Mouse (Mus musculus): ENCODE measurements around the gene Sdf2.

DNA sequence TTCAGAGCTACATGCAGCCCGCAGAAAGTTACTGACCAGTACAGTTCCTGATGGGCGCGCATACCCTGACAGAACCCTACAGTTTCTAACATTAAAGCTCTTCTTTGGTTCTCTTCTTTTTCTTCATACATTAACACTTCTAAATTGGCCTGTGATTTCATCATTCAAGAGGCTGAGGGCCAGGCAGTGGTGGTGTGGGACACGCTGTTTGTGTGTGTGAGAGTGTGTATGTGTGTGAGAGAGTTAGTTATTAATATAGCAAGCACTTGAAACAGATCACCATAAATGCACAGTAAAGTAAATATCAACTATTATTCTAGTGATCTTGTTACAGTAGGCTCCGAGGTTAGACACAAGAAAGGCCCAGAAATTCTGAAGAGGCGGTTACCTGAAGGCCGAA lies 55.4 kb downstream of the Sdf2 start:
- no peak for TF ChIP-seq CTCF (IDR thresholded peaks at IDR 0.05; ENCODE audit: low read depth)
- TF ChIP-seq EP300 (IDR thresholded peaks at IDR 0.05; ENCODE audit: low read depth) = no peak

Data from liver, embryonic 14.5 days (tissue).